Mouse (Mus musculus): ENCODE measurements at regions not wholly inside any gene's neighbourhood (a gene's known extent, or its start where the extent isn't known, plus 50 kb on each side); places are given as distances from the start of the nearest gene placed in this dataset.

DNA sequence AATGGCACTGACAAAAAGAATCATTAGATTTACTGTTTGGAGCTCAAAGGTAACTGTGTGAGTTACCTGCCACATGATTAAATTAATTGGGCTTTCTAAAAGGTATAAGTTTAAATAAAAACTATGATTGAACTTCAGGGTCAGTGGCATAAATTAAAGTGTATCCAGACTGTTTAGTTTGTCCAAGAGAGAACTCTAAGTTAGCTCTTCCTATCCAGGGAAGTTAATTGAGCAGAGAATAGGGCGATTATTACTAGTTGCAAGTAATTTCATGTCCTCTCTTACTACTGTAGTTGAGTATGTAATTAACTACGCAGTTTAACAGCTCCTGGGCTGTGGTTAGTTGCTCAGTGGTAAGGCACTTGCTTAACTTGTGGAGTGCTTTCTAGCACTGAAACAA is 1132.5 kb downstream of the Slc22a22 start:
- Histone ChIP-seq H3ac (ENCODE audit: control insufficient read depth, insufficient read length) (no peak overlapping the region), H3K36me3 (ENCODE audit: control insufficient read depth, insufficient read depth) (no peaks in the 10 kb centered on the region), H3K4me2 (ENCODE audit: low read depth) (peak overlapping the region; percentile 1), H3K27me3 (ENCODE audit: control insufficient read depth, insufficient read depth, insufficient read length) (no peaks in the 10 kb centered on the region), H3K79me2 (ENCODE audit: control insufficient read depth, insufficient read depth) (no peaks in the 10 kb centered on the region), H3K4me3 (no peak overlapping the region)
- TF ChIP-seq MAX (IDR thresholded peaks at IDR 0.05; ENCODE audit: low read depth) (no peak), USF1 (IDR thresholded peaks at IDR 0.05; ENCODE audit: low read depth) (no peak), CEBPB (IDR thresholded peaks at IDR 0.05; ENCODE audit: insufficient read depth, poor library complexity, severe bottlenecking) (no peak), POLR2AphosphoS2 (IDR thresholded peaks at IDR 0.05; ENCODE audit: insufficient read length, low read depth) (no peak), TCF3 (IDR thresholded peaks at IDR 0.05; ENCODE audit: insufficient read length, low read depth) (no peak), MYOD1 (IDR thresholded peaks at IDR 0.05; ENCODE audit: control insufficient read depth in 1 of 3, insufficient read length in 2 of 3, low read depth in 2 of 3) (no peak), MYOG (IDR thresholded peaks at IDR 0.05; ENCODE audit: control insufficient read depth in 1 of 3, insufficient read depth in 1 of 3, insufficient read length in 2 of 3, low read depth in 2 of 3) (no peak), SRF (IDR thresholded peaks at IDR 0.05; ENCODE audit: control insufficient read depth, insufficient read length, low read depth) (no peak), POLR2A (IDR thresholded peaks at IDR 0.05; ENCODE audit: insufficient read length, low read depth) (no peak)

DNA sequence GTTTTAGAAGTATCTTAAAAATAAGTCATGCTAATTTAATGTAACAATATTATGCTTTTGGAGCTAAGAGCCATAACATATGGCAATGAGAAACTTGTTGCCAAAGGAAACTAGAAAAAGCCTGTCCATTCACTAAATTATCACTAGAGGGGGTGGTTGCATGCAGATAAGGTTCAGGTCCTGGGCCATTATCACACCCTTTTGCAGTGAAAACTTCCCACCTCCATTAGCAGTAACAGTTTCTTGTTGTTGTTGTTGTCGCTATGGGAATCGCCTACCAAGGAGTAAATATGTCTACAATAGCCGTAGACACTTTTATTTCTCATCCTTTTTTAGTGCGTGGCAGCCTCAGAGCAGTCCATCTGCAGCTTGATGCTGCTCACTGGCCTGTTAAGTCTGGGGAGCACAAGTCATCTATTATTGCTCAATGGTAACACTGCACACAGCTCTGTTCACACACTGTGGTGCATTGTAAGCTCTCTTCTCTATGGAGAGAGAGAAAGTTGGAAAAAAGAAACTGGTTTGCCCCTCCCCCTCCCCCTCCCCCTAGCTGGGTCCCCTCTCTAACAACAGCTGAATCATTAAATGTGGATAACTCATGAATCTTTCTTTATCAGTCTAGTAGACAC is 1133.0 kb downstream of the Slc22a22 start:
- no peaks in the 10 kb centered on the region for H3K27me3 ChIP-seq (ENCODE audit: control insufficient read depth, insufficient read depth, insufficient read length)
- no peaks in the 10 kb centered on the region for H3K79me2 ChIP-seq (ENCODE audit: control insufficient read depth, insufficient read depth)
- no peak overlapping the region for H3K4me3 ChIP-seq
- no peak overlapping the region for H3ac ChIP-seq (ENCODE audit: control insufficient read depth, insufficient read length)
- no peaks in the 10 kb centered on the region for H3K36me3 ChIP-seq (ENCODE audit: control insufficient read depth, insufficient read depth)
- H3K4me2 ChIP-seq (ENCODE audit: low read depth) = peak overlapping the region; percentile 37
- TF ChIP-seq CEBPB (IDR thresholded peaks at IDR 0.05; ENCODE audit: insufficient read depth, poor library complexity, severe bottlenecking) (peak; percentile 66; the same call in 1 of the 2 replicates), TCF3 (IDR thresholded peaks at IDR 0.05; ENCODE audit: insufficient read length, low read depth) (no peak)

DNA sequence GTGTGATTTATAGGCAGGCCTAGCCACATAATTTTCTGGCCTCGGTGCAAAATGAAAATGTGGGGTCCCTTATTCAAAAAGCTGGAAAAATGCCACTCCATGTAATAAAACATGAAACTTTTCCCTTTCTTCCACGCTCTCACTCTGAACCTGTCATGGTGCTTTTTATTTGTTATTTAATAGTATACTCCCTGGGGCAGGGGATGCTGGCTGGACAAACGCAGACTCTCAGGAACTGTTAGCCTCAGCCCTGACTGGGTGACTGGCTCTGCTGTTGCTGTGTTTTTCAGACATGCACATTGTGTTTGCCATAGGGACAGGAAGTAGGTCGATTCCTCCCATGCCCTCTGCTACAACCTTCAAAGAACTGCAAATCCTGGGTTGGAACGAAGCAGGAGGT is 1139.5 kb downstream of the Slc22a22 start:
- Histone ChIP-seq H3K4me2 (ENCODE audit: low read depth) (no peak overlapping the region), H3ac (ENCODE audit: control insufficient read depth, insufficient read length) (no peak overlapping the region)
- TF ChIP-seq MYOD1 (IDR thresholded peaks at IDR 0.05; ENCODE audit: control insufficient read depth in 1 of 3, insufficient read length in 2 of 3, low read depth in 2 of 3) (no peak), MYOG (IDR thresholded peaks at IDR 0.05; ENCODE audit: control insufficient read depth in 1 of 3, insufficient read depth in 1 of 3, insufficient read length in 2 of 3, low read depth in 2 of 3) (no peak), MAX (IDR thresholded peaks at IDR 0.05; ENCODE audit: low read depth) (no peak)

DNA sequence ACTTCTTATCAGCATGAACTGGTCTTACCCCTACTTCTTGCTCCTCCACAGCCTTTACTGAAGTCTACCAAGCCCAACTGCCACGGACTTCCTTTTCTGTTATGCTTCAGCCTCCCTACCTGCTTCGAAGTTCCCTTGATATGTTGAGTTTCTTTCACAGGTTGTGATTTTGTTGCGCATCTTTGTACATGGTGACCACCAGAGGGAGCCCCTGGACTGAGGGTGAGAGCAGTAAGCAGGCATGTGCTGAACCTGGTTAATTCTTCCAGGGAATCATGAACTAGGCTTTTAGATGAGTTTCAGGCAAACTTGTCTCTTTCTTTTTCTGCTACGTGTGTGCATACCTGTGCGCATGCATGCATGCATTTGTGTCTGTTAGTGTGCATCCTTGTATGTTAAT is 1141.0 kb downstream of the Slc22a22 start:
- H3K79me2 ChIP-seq (ENCODE audit: control insufficient read depth, insufficient read depth) = no peaks in the 10 kb centered on the region
- H3ac ChIP-seq (ENCODE audit: control insufficient read depth, insufficient read length) = no peak overlapping the region
- H3K4me3 ChIP-seq = no peak overlapping the region
- no peak overlapping the region for H3K4me2 ChIP-seq (ENCODE audit: low read depth)
- H3K36me3 ChIP-seq (ENCODE audit: control insufficient read depth, insufficient read depth) = no peaks in the 10 kb centered on the region
- TF ChIP-seq TCF12 (IDR thresholded peaks at IDR 0.05; ENCODE audit: insufficient read depth, poor library complexity, severe bottlenecking) = no peak
- TF ChIP-seq TCF3 (IDR thresholded peaks at IDR 0.05; ENCODE audit: insufficient read length, low read depth) = no peak
- TF ChIP-seq CEBPB (IDR thresholded peaks at IDR 0.05; ENCODE audit: insufficient read depth, poor library complexity, severe bottlenecking) = no peak
- TF ChIP-seq MYOD1 (IDR thresholded peaks at IDR 0.05; ENCODE audit: control insufficient read depth in 1 of 3, insufficient read length in 2 of 3, low read depth in 2 of 3) = no peak
- TF ChIP-seq USF1 (IDR thresholded peaks at IDR 0.05; ENCODE audit: low read depth) = no peak
- no peak for TF ChIP-seq E2F4 (IDR thresholded peaks at IDR 0.05; ENCODE audit: insufficient read depth)
- TF ChIP-seq MYOG (IDR thresholded peaks at IDR 0.05; ENCODE audit: control insufficient read depth in 1 of 3, insufficient read depth in 1 of 3, insufficient read length in 2 of 3, low read depth in 2 of 3) = no peak
- H3K27me3 ChIP-seq (ENCODE audit: control insufficient read depth, insufficient read depth, insufficient read length) = no peaks in the 10 kb centered on the region

More for the DNA sequence above, 1139.5 kb downstream of the Slc22a22 start:
- Histone ChIP-seq H3K27me3 (ENCODE audit: control insufficient read depth, insufficient read depth, insufficient read length) (no peaks in the 10 kb centered on the region), H3K36me3 (ENCODE audit: control insufficient read depth, insufficient read depth) (no peaks in the 10 kb centered on the region), H3K79me2 (ENCODE audit: control insufficient read depth, insufficient read depth) (no peaks in the 10 kb centered on the region), H3K4me3 (no peak overlapping the region)

DNA sequence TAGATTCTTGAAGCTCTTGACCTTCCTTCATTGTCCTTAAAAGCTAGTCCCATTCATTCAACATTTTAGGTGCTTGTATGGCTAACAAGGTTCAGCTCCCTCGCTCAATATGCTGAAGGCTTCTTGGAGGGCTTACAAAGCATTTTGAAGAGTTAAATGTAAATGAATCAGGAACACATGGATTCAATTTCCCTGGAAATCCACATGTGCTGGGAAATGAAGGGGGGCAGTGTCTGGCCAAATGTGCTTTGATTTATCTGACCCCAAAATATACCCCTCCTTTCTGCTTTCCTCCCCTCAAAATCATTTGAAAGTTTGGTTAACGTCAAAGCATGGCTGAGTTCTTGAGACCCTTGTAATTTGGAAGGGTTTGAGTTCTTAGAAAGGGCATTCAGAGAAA is 1142.4 kb downstream of the Slc22a22 start:
- H3K27me3 ChIP-seq (ENCODE audit: control insufficient read depth, insufficient read depth, insufficient read length) = no peaks in the 10 kb centered on the region
- H3K4me3 ChIP-seq = no peak overlapping the region
- TF ChIP-seq POLR2A (IDR thresholded peaks at IDR 0.05; ENCODE audit: insufficient read length, low read depth) (no peak), MYOG (IDR thresholded peaks at IDR 0.05; ENCODE audit: control insufficient read depth in 1 of 3, insufficient read depth in 1 of 3, insufficient read length in 2 of 3, low read depth in 2 of 3) (no peak), REST (IDR thresholded peaks at IDR 0.05; ENCODE audit: insufficient read depth, insufficient read length) (no peak), CEBPB (IDR thresholded peaks at IDR 0.05; ENCODE audit: insufficient read depth, poor library complexity, severe bottlenecking) (no peak), MAX (IDR thresholded peaks at IDR 0.05; ENCODE audit: low read depth) (no peak), TCF3 (IDR thresholded peaks at IDR 0.05; ENCODE audit: insufficient read length, low read depth) (no peak), TCF12 (IDR thresholded peaks at IDR 0.05; ENCODE audit: insufficient read depth, poor library complexity, severe bottlenecking) (no peak), E2F4 (IDR thresholded peaks at IDR 0.05; ENCODE audit: insufficient read depth) (no peak), SRF (IDR thresholded peaks at IDR 0.05; ENCODE audit: control insufficient read depth, insufficient read length, low read depth) (no peak)
- no peaks in the 10 kb centered on the region for H3K79me2 ChIP-seq (ENCODE audit: control insufficient read depth, insufficient read depth)
- no peaks in the 10 kb centered on the region for H3K36me3 ChIP-seq (ENCODE audit: control insufficient read depth, insufficient read depth)
- H3K4me2 ChIP-seq (ENCODE audit: low read depth) = no peak overlapping the region
- H3ac ChIP-seq (ENCODE audit: control insufficient read depth, insufficient read length) = no peak overlapping the region
